Mouse (Mus musculus): Measurements from ENCODE around the gene Prpf38a.
A peak's percentile ranks its signal among the peaks of the same experiment; 100 is the strongest.

The Prpf38a gene

GRCm38 (mm10) chr4:108578840-108579742 is at the start of gene Prpf38a, which contains the start of gene Orc1:
Gene Prpf38a, minus strand, starts transcription at chr4:108579336.
Gene Orc1, plus strand, starts transcription at chr4:108579423.
- peak; percentile 99 for DNase-seq

DNA sequence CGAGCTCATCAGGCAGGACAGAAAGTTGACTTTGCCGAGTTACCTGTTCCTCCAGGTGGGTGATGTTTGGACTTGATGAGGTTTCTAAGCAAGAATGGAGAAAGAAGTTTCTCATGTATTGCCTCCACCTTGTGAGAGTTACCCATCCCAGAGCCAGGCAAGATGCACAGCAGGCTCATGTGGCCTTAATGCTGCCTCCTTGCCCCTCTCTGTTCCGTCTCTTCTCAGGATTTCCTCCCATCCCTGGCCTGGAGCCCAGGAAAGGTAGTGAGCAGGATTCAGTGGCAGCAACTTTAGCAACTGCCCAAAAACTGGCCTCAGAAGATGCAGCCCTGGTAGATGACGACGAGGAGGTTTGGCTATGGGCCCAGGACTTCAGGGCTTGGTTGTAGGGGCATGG is 47.9 kb upstream of the Prpf38a start:
- no peak for DNase-seq

DNA sequence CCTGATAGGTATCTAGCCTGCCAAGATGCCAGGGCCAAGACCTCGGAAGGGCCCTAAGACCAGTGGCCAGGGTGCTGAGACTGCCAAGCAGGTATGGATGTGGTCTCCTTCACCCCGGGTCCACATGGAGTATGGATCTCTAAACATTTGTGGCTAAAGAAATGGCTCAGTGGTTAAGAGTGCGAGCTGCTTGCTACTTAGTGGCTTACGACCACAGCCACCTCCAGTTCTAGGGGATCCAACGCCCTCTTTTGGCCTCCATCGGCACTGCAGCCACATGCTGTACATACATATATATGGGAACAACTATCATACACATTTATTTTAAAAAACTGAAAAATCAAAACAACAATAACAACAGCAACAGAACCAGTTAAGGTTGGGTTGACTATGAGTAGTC is 42.4 kb upstream of the Prpf38a start:
- DNase-seq, result peak; percentile 43 to 45

DNA sequence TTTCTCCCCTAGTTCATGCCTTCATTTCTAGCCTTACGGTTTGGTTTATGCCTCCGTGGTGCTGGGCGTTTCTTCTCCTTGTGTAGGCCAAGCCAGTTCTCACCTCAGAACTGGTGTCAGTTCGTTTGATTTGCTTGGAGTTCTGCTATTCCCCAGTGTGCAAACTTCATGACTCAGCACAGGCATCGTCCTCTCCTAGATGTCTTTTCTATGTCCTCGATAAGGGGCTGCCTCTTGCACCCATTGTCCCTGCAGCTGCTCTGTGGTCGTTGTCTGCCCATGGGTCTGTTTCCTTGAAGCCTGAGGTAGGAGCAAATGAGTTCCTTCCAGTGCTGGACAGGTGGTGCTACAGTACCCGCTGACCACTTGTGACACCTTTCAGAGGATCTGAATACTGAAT is 41.4 kb upstream of the Prpf38a start:
- DNase-seq, result peak in 1 of 2 experiments; percentile 32

DNA sequence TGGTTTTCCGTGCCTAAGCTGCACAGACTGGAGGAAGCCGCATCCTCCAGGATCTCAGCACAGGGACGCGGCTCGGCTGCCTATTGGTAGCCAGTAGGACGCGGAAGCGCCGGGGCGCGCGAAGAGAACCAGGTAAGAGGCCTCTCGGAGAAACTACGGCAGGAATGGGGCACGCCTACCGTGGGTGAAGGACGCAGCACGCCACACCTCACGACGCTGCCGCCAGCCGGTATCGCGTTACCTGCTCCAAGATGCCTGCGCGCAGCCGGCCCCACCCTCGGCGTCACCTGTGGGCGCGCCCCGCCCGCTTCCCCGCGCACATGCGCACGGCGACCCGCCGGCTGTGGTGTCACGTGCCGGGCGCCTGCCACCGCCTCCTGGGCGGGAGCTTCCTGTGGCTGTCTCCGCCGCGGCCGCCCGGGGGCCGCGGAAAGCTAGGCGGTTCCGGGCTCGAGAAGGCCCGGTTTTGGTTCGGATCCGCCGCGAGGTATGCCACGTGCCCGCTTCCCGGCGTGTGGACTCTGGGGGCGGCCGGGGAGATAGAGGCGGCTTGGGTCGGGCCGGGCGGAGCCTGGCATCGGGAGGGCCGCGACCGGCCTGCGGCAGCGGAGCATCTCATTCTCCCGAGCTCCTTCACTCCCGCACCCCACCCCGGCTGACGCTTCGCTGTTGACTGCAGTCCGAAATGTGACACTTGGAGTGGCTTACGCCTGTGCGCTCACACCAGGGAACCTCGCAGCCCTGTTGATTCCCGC is 40.6 kb upstream of the Prpf38a start, which contains the start of gene Cc2d1b:
TSS of gene Cc2d1b (plus strand) at position 354 of the 755 bp plus-strand sequence.
- DNase-seq, result peak; percentile 95 to 96

DNA sequence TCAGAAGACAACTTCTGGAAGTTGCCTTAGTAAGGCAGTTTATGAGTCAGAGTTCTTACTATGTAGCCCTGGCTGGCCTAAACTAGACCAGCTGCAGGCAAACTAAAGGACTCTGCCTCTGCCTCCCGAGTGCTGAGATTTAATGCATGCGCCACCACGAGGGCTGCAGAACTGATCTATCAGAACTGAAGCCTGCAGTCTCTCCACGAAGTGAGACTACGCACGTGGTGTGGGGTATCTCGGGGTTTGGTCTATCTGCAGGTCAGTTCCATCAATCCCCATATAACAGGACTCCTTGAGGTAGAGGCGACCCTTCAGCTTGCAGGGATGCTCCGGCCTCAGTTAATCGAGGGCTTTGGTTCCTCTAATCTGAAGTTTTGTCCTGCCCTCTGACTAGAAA is 40.0 kb upstream of the Prpf38a start:
- peak in 1 of 2 experiments; percentile 38 for DNase-seq

GRCm38 (mm10) chr4:108618586-108618985 is 39.5 kb upstream of the Prpf38a start:
- no peak for DNase-seq

DNA sequence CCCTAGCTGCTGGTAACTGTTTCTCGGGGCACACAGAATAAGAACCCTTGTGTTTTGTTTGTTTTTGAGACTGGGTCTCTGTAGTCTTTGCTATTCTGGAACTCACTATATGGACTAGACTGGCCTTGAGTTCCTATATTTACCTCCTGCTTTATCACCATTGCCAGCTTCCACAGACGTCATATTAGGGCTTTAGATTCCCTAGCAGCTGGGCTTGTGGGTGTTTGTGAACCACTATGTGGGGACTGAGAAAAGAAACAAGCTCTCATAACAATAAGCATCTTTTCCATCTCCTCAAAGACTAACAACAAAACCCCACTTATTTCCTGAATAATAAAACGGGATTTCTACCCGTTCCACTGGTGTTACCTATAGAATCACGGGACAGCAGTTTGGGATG is 31.8 kb upstream of the Prpf38a start:
- no peak for DNase-seq

- DNase-seq, result no peak
Observed at GRCm38 (mm10) chr4:108608651-108609050, 29.5 kb upstream of the Prpf38a start.

DNA sequence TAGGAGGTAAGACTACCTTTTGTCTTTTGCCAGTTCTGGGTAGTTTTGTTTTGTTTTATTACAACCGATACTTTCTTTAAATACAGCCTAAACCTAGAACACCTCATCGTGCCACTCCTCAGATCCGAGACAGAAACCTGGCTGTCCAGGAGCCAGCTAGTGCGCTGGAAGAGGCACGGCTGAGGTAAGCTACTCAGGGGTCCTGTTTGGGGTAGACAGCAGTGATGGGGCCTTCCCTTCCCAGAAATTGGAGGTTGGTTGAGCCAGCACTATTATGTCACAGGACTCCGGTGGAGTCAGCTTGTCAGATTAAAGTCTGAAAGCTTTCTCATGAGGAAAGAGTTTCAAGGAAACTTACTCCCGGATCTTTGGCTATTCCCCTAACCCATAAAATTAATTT is 22.7 kb upstream of the Prpf38a start:
- DNase-seq, result no peak

DNA sequence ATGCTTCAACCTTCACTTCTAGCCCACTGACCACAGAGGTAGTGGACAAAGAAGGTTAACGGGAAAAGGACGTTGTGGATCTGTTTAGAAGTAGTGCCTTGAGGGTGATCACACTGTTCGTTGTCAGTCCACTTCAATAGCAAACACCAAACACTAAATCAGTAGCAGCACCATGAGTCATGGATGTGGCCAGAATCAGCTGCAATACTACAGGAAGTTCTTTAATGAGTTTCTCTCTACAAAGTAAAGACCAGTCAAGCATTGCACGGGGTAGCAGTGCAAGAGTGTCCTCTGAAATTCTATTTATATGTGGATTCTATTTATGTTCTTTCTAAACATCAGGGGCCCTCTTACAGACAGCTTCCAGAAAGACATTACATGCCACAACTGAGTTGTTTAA is 19.2 kb upstream of the Prpf38a start:
- DNase-seq, result no peak

GRCm38 (mm10) chr4:108595785-108596184 is 16.6 kb upstream of the Prpf38a start:
- DNase-seq, result no peak

- DNase-seq, result no peak
Observed at GRCm38 (mm10) chr4:108593376-108593775, 14.2 kb upstream of the Prpf38a start.

DNA sequence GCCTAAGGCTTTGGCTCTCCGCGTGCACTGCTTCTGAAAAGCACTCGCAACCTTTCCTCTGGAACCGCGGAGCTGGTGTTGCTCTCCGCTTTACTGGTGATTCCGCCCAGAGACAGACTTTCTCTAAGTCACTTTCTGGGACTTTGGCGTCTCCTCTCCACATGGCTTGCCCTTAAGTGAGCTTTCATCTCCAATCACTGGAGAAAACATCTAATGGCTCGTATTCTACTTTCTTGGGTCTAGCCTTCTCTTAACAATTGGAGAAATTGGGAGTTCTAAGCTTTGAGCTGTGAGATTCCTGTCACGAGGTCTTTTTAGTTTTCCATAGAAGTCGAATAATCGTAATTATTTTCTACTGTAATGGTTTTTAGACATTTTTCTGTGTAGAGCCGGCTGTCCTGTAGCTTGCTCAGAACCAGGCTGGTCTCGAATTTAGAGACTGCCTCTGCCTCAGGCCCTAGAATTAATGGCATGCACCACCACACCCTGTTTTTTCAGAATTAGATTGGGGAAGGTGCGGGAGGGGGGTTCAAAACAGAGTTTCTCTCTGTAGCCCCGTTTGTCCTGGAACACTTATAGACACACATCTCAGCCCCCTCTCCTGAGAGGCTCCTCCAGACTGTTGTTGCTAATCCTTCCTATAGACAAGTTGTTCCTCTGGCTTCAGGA is 741 bp upstream of the Prpf38a start:
- DNase-seq, result no peak

- no peak for DNase-seq
Observed at GRCm38 (mm10) chr4:108572644-108573043, 6.5 kb downstream of the Prpf38a start.

DNA sequence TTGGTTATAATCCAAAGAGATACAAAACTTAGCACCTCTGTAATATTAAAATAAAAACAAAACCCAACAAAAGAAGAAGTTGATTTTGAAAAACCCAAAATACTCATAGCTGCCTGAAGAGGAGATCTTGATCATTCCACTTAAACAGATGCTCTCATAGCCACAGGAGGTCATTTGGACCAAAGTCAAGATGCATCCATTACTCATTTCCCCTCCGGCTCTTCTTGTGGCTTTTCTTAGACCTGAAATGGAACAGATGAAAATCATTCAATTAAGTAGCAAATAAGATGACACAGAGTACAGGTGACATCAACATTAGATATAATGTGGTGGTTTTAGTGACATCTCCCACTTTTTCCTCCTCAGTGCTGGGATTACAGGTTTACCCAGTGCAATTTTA is 14.1 kb downstream of the Prpf38a start:
- DNase-seq, result peak; percentile 13 to 23

GRCm38 (mm10) chr4:108539701-108540100 is 39.4 kb downstream of the Prpf38a start:
- DNase-seq, result no peak

Measured in cerebellum, postnatal 10 days (tissue).